Mouse (Mus musculus) midbrain, embryonic 16.5 days (tissue): ENCODE results near the gene Pphln1. TPM values are rescaled to one million over a fixed set of nuclear protein-coding genes. Genes with fewer than 3 reads are reported as not detected.

Source experiments
- ATAC-seq: fragments of 200-750 bp; cut with Nextera tagmentation; 2 replicates; pipeline ENCODE4 v1.8.0; 2017; ENCODE audit warnings: moderate TSS enrichment
- H3K27ac ChIP-seq: fragments of 300-500 bp; sonication (generic); 2 replicates; pipeline ENCODE4 v1.5.1; 2014; ENCODE audit warnings: mild to moderate bottlenecking, low read length, mixed read lengths
- H3K27me3 ChIP-seq: fragments of 300-500 bp; sonication (generic); 2 replicates; pipeline ENCODE4 v1.6.1; 2014; ENCODE audit warnings: low read depth, low read length, mixed read lengths; ENCODE audit not compliant: control insufficient read depth, insufficient read depth
- H3K36me3 ChIP-seq: fragments of 300-500 bp; sonication (generic); 2 replicates; pipeline ENCODE4 v1.6.1; 2014; ENCODE audit warnings: mild to moderate bottlenecking, low read length, moderate library complexity, mixed read lengths; ENCODE audit not compliant: control insufficient read depth, insufficient read depth
- H3K4me1 ChIP-seq: fragments of 300-500 bp; sonication (generic); 2 replicates; pipeline ENCODE4 v1.6.1; 2014; ENCODE audit warnings: mild to moderate bottlenecking, low read length, mixed read lengths; ENCODE audit not compliant: control insufficient read depth, insufficient read depth
- H3K4me2 ChIP-seq: fragments of 300-500 bp; sonication (generic); 2 replicates; pipeline ENCODE4 v1.6.1; 2014; ENCODE audit warnings: mild to moderate bottlenecking, low read length, mixed read lengths
- H3K4me3 ChIP-seq: fragments of 300-500 bp; sonication (generic); 2 replicates; pipeline ENCODE4 v1.5.1; 2014; ENCODE audit warnings: low read depth, mild to moderate bottlenecking, low read length, moderate library complexity, mixed read lengths
- H3K9ac ChIP-seq: fragments of 300-500 bp; sonication (generic); 2 replicates; pipeline ENCODE4 v1.6.1; 2014; ENCODE audit warnings: low read depth, low read length, mixed read lengths
- H3K9me3 ChIP-seq: fragments of 300-500 bp; sonication (generic); replicated peaks from 2 replicates; pipeline ENCODE4 v1.6.1; 2014; ENCODE audit warnings: mild to moderate bottlenecking, low read length, mixed read lengths; ENCODE audit not compliant: control insufficient read depth, poor library complexity, severe bottlenecking
- WGBS: fragments of 180-500 bp; shearing (Covaris S2); extraction: QIAGEN DNeasy Blood & Tissue Kit; methylation state at CpG from one replicate; pipeline ENCODE4 v1.1.7; 2014; 5-methylcytosine and 5-hydroxymethylcytosine counted together
- polyA plus RNA-seq: library from polyadenylated mRNA; unstranded; fragments of >200 nt; fragmentation: Nextera tagmentation; extraction: Ambion mirVana; gene quantifications from 2 replicates; pipeline ENCODE4 v1.2.1, GENCODE M21; 2015

Pphln1 gene
- polyA plus RNA-seq, 1 experiment from 2014 or later = 37.2 TPM

DNA sequence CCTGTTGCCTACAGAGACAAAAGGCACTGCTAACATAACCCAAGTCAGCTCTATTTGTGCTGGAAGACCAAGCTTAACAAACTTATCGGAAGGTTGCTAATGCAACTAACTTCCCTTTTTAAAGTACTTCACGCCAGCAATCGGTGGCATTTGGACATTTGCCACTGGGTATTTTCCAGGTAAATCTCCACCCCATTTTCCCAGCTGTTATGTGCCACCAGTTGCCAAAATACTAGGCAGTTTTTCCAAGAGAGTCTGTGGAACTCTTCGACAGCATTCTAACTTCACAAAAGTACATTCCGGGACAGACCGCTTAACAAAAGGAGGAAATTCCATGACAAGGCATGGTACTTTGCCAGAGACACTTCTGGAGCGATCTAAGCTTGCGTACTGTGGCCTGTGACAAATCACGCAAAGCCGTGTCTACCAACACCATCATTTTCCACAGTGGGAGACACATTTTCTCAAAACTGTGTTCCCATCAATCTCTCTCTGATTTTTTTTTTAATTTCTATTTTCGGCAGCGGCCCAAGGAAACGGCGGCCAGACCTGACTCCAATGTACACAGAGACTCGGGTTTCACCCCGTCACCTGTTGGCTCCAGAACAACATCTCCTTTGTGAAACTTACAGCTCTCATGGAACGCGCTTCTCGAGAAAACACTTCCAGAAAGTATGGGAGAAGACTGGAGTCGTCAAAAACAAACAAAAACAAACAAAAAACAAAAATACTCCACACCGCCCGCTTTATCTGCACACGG is 120.2 kb downstream of the Pphln1 start:
- peak overlapping the region; percentile 78; the same call in 1 of the 2 replicates for H3K9ac ChIP-seq
- H3K4me3 ChIP-seq = peak overlapping the region; percentile 76
- no peak overlapping the region; the same call in 1 of the 2 replicates for H3K27ac ChIP-seq
- peak overlapping the region; percentile 96 for H3K4me2 ChIP-seq
- ATAC-seq = no peak
- WGBS = 3% methylated on average over 23 of the region's 23 CpGs
- H3K27me3 ChIP-seq = peaks cover 12% of the 10 kb centered on the region
- no peaks in the 10 kb centered on the region for H3K36me3 ChIP-seq
- H3K9me3 ChIP-seq = no peaks in the 10 kb centered on the region
- H3K4me1 ChIP-seq = peaks cover 13% of the 10 kb centered on the region; the same call in 1 of the 2 replicates

DNA sequence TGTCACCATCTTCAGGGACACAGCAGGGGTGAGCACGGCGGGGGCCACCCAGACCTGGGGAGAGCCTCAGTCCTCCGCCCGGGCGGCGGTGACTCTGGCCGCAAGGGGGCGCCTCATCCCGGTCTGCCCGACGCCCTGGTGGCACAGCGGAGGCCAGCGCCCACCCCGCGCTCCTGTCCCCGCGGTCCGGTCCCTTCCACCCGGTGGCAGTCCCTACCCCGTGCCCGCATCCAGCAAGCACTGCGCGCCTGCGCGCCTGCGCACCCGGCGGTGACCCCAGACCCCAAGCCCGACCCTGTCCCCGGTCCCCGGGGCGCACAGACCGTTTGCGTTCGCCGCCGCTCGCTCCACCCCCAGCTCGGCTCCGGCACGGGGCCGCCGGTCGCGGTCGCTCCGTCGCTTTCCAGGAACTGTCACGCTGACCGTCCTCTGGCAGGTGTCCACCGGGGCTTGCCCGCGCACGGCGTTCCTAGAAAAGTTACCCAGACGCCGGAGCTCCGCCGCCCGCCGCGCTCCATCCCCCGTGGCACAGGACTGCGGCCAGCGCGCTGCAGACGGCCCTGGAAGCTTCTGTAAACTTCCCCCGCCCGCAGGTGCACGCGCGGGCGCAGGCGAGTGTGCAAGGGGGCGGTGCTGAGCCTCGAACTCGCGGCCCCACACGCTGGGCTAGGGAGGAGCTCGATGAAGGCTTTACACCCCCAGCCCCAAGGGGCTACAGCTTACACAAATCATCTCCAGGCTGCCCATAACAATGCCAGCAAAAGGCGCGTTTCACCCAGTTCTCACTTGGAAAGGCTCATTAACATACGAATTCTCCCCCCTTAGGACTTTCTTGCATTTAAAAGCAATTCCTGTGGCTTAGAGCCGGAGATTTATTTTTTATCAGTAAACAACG is 121.0 kb downstream of the Pphln1 start:
- peak overlapping the region; percentile 78 for H3K9ac ChIP-seq
- peaks cover 13% of the 10 kb centered on the region; the same call in 1 of the 2 replicates for H3K4me1 ChIP-seq
- ATAC-seq = peak; percentile 90
- no peaks in the 10 kb centered on the region for H3K36me3 ChIP-seq
- peak overlapping the region; percentile 54 for H3K27ac ChIP-seq
- peak overlapping the region; percentile 96 for H3K4me2 ChIP-seq
- under 1% methylated on average over 85 of the region's 85 CpGs for WGBS
- H3K27me3 ChIP-seq = peaks cover 12% of the 10 kb centered on the region
- peak overlapping the region; percentile 76 for H3K4me3 ChIP-seq
- no peaks in the 10 kb centered on the region for H3K9me3 ChIP-seq

DNA sequence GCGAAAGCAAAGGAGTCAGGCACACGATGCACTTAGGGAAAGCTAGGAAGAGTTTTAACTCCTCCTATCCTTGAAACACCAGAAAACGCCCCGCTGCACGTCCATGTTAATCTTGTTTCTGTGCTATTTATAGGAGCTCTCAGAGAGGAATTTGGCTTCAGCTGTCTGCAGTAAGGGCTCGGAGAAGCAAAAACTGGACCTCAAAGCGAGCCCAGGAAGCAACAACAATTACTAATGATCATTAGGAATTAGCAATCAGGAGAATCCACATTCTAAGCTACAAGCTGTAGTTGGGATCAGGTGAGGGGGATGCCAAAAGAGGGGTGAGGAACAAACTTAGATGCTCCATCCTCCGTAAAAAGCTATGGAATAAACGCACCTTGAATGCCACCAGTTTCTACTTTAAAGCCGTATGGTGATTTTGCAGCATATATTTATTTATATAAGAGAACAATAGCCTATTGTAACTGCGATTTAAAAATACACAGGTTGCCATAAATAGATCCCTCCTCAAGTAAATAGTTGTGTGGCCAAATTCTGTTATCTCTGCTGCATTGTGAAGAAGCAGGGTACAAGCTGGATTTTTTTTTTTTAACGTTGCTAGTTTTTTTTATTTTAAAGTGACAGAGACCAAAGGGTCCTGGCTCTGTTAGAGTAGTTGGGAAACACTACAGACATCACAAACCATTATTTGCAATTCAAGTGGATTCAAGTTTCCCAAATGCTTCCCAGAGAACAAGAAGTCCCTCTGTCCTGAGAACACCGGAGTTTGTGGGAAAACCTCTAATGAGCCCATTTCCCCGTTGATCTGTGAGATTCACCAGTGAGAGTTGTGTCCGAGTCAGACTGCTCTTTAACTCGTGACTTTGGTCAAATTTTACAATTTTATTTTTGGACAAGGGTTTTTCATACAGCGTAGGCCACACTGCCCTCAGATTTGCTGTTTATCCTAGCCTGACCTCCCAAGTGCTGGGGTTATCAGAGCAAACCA is 122.0 kb downstream of the Pphln1 start:
- H3K27me3 ChIP-seq = peaks cover 12% of the 10 kb centered on the region
- whole genome bisulfite sequencing = 9% methylated on average over 17 of the region's 17 CpGs
- no peaks in the 10 kb centered on the region for H3K36me3 ChIP-seq
- H3K4me1 ChIP-seq = peaks cover 13% of the 10 kb centered on the region; the same call in 1 of the 2 replicates
- peak overlapping the region; percentile 96 for H3K4me2 ChIP-seq
- ATAC-seq = no peak
- H3K27ac ChIP-seq = peak overlapping the region; percentile 54; the same call in 1 of the 2 replicates
- H3K4me3 ChIP-seq = peak overlapping the region; percentile 76
- peak overlapping the region; percentile 78 for H3K9ac ChIP-seq
- no peaks in the 10 kb centered on the region for H3K9me3 ChIP-seq

DNA sequence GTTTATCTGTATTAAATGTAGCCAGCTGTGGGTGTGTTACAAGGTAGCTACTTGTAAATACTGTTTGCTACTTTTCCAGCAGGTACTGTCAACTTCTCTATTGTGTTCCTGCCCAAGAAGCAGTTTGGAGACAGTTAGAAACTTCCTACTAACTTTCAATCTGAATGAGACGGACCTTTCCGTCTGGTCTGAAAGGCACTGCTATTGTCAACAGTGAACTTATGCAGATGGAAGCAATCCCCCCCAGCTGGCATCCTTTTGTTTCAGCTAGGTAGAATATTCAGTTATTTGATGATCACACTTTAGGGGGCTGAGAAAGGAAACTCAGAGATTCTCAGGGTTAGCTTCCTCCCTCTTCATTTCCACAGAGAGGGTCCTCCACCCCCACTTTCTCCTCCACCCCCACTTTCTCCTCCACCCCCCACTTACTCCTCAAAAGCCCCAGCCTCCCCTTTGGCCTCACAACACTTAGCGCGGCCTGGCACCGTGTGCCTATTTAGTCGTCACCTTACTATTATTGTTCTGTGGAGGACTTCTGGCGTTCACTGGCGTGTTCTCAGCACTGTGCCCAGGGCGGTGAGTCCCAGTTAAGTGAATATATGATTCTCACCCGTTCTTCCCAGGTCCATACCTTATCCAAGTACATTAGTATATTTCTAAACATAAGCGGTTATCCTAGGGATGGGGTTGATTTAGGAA is 123.1 kb downstream of the Pphln1 start:
- Histone ChIP-seq H3K9ac (no peak overlapping the region), H3K4me3 (no peak overlapping the region), H3K36me3 (no peaks in the 10 kb centered on the region), H3K4me2 (no peak overlapping the region), H3K27me3 (peaks cover 12% of the 10 kb centered on the region), H3K9me3 (no peaks in the 10 kb centered on the region), H3K4me1 (peaks cover 13% of the 10 kb centered on the region; the same call in 1 of the 2 replicates), H3K27ac (no peak overlapping the region)
- 40% methylated on average over 11 of the region's 11 CpGs for WGBS
- no peak for ATAC-seq

DNA sequence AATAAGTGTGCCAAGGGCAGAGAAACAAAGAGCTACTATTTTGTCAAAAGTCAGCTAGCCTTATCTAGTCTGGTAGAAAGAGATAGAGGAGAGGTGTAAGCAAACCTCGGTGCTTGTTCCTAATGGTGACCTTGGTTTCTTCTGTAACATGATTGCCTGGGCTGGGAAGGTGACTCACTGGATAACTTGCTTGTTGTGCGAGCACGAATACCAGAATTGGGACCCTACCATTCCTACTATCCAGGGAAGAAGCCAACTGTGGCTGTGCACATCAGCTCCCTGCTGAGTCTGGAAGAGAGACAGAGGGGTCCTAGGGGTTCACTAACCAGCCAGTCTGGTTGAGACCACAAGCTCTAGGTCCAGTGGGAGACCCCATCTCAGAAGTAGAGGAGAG is 123.6 kb downstream of the Pphln1 start:
- H3K9me3 ChIP-seq = no peaks in the 10 kb centered on the region
- H3K27me3 ChIP-seq = peaks cover 12% of the 10 kb centered on the region
- no peak overlapping the region for H3K4me2 ChIP-seq
- H3K4me3 ChIP-seq = no peak overlapping the region
- no peak overlapping the region for H3K9ac ChIP-seq
- no peak overlapping the region for H3K27ac ChIP-seq
- no peaks in the 10 kb centered on the region for H3K36me3 ChIP-seq
- WGBS = 46% methylated on average over 3 of the region's 3 CpGs
- peaks cover 13% of the 10 kb centered on the region; the same call in 1 of the 2 replicates for H3K4me1 ChIP-seq
- no peak for ATAC-seq

DNA sequence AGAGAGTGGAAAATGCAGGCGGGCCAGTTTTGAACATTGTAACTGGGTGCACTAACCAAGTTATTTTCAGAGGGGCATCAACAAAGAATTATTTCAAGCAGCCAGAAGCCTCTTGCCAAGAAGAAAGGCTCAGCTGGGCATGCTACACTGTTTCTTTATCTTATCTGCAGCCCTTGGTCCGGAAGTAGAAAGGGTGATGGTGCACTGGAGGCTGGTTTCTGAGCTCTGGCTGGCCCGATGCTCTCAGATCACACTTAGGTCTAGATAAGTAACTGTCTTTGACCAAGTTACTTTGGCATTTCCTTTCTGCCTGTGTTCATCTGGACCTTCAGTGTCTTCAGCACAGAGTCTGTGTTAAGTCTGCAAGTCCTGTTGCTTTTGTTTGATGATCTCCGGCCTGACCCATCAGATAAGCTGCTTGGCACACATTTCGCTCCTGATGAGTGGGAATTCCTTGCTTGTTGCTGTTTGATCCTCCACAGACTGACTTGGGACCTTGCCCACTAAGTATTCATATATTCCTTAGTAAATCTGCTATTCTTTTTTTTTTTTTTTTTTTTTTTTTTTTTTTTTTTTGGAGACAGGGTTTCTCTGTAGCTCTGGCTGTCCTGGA is 127.3 kb downstream of the Pphln1 start:
- H3K4me1 ChIP-seq = no peaks in the 10 kb centered on the region
- H3K9ac ChIP-seq = no peak overlapping the region
- no peak overlapping the region for H3K4me3 ChIP-seq
- ATAC-seq = no peak
- H3K4me2 ChIP-seq = no peak overlapping the region
- WGBS = 81% methylated on average over 5 of the region's 5 CpGs
- no peak overlapping the region for H3K27ac ChIP-seq
- peaks cover 9% of the 10 kb centered on the region for H3K27me3 ChIP-seq
- H3K9me3 ChIP-seq = no peaks in the 10 kb centered on the region
- H3K36me3 ChIP-seq = no peaks in the 10 kb centered on the region

DNA sequence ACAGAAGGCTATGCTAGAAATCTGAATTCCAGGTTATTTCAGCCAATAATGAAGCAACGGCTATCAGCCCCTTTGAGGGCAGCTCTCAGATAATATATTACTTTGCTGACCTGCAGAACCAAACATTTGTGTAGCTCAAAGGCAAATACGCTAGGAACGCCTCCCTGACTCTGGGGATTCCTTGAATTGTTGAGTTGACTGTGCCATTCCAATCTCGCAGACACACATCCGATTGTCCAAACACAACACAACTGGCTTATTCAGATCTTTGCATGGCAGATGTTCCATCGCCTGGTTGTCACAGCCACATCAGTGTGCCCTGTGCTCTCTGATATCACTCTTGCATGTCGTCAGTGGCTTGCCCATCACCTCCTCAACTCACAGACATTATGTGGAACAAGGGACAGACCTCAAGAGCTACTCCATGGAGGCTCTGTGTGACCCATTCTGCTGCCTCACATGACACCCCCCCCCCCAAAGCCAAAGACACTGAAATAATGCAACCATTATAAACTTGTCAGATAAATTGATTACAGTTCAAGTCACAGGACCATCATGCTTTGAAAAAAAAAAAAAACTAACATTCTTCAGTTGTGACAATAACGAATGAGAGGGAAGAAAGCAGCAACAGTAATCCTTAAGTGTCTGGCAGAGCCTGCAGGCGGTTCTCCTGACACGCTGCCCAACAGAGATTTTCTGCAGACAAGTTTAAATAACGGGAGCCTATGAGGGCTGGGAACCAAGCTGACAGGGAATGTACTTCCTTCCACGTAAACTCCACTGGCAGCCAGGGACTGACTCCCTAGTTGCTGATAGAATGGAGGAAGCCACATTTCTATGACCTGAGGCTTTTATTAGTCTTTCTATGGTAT is 131.9 kb downstream of the Pphln1 start:
- Histone ChIP-seq H3K4me2 (no peak overlapping the region), H3K27ac (no peak overlapping the region), H3K27me3 (no peaks in the 10 kb centered on the region), H3K9me3 (no peaks in the 10 kb centered on the region), H3K4me1 (no peaks in the 10 kb centered on the region), H3K36me3 (no peaks in the 10 kb centered on the region), H3K9ac (no peak overlapping the region), H3K4me3 (no peak overlapping the region)
- WGBS = 61% methylated on average over 12 of the region's 12 CpGs
- ATAC-seq = no peak
